Mouse (Mus musculus) T-helper 2 cell (primary cell): ENCODE results near the gene Surf1.

ENCODE experiments used
- in situ Hi-C: fragments of 300-600 bp; cut with MboI, MseI; formaldehyde crosslinking; loops from one replicate; pipeline ENCODE4 v1.15.1; 2025; ENCODE audit warnings: high pct_unique_total_duplicates

Gene Surf1

DNA sequence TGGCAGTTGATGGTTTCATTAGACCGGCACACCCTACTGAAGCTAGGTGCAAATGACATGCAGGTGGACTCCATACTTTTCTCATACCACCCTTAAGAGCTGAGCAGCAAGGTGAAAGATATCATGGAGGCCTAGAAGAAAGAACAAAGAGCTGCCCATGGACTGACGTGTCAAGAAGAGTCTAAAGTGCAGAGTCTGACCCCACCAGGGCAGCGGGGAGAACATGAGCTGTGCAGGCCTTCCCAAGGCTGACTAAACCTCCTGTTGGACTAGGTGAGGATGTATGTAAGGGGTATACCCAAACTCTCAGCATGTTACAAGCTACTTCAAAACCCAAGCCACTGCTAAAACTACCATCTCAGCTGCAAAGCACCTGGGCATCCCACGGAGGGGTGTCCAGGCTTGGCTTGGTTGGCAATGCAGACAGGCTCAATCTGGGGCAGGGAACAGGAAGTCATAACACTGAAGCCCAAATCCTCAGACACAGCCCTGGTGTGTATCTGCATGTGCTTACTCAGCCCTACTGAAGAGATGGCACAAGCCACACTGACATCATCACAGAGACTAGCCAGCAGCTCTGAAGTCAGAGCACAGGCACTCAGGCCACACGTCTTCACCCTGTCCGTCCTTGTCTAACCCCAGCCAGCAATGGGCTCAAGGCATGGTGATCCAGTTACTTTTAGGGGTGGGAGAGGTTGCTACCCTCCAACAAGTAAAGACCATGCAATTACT, 11.6 kb upstream of the Surf1 start:
- in situ Hi-C loops, result no loop called here

DNA sequence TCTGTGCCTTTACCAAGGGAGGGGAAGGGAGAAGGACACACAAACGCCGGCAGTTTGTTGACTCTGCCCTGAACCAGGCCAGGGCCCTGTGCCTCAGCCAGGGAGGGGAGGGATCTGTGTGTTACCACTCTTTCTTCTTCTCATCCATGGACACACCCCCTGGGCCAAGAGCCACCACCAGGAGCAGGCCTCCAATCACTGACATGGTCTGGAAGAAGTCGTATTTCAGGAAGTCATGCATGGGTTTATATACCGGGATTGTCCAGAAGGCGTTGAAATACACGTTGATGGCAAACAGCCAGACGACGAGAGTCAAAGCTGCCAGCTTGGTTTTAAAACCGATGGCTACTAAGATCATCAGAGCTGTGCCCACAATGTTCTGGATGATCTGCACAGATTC, 5.5 kb upstream of the Surf1 start:
- in situ Hi-C loops, result no loop called here

DNA sequence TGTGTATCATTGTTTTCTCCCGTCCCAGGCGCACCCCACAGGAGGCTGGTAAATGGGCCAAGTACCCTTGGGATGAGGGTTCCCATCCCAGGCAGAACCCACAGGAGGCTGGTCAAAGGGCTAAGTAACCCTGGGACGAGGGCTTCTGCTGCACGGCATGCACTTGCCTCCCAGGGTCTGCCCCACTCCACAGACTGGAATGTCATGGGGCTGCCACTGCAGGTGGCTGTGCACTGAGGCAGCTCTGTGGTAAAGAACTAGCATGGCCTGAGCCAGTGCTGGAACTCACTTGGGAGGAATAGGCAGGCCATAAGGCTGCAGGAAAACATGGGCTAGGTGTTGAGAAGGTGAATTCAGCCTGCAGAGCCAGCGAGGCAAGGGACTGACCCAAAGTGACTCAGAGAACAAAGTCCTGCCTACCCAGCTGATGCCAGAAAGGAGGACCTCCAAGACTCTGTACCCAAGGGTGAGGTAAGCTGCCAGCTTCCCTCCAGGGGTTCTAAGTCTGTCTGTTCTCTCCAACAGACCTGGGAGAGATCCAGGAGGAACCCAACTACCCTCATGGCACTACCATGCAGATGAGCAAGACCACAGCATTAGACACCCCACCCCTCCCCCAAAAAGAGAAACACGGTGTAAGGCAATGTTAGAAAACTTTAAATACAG, 4.0 kb upstream of the Surf1 start:
- in situ Hi-C loops, result no loop called here

DNA sequence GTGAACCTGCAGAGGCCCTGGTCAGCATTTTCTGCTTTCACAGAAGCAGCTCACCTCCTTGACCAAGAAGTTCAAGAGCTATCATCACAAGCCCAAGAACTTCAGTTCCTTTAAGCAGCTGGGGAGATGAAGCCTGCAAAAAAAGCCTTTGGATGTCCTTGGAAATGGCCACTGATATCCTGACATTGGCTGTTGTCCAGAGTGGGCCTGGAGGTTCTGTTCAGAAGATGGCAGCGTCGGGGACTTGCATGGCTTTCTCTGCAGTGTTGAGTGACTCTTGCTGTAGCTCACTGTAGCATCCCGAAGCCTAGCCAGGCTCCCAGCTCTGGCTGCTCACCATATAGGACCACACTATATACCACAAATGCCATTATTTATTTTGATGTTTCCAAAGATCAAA, 3.4 kb upstream of the Surf1 start:
- in situ Hi-C loops, result no loop called here

DNA sequence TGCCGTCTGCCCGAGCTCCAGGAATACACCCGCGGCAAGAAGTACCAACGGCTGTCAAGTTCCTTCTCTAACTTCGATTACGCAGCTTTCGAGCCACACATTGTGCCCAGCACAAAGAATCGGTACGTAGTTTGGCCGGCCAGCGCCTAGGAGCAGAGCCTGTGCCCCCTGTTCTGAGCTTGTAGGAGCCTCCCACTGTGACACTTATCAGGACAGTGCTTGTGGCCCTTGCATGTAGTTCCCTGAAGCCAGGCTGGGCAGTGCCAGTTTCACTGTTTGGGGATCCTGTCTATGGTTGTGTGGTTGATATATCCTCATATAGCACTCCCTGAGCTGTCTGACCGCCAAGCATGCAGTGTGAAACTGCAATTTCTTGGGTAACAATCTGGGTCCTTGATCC, 408 bp upstream of the Surf1 start:
- in situ Hi-C loops, result no loop called here

DNA sequence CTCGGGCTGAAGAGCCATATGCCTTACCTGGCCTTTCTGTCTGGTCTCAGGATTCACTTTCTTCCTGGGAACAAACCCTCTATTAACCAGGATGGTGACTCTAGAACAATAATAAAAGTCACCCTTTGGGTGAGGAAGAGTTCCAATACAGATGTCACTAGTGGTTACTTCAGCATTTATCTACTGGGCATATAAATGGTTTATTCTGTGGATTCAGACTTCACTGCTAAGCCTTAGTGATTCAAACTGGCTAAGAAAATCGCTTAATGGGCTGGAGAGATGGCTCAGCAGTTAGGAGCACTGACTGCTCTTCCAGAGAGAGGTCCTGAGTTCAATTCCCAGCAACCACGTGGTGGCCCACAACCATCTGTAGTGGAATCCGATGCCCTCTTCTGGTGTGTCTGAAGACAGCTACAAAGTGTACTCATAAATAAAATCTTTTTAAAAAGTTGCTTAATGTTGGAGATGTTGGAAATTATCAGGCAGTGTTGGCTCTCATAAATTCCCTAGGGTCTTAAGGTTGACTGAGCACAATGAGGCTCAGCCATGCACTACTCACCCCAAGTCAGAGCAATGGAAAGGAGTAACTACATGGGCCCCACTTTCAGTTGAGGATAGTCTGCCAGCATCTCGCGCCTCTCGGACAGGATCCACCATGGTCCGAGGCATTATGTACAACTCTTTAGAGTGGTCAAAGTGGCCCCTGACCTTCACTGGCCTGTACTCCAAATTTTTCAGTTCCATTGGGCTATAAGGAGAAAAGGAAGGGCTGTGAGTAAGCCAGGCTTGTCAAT, 2.0 kb downstream of the Surf1 start:
- in situ Hi-C loops, result no loop called here

DNA sequence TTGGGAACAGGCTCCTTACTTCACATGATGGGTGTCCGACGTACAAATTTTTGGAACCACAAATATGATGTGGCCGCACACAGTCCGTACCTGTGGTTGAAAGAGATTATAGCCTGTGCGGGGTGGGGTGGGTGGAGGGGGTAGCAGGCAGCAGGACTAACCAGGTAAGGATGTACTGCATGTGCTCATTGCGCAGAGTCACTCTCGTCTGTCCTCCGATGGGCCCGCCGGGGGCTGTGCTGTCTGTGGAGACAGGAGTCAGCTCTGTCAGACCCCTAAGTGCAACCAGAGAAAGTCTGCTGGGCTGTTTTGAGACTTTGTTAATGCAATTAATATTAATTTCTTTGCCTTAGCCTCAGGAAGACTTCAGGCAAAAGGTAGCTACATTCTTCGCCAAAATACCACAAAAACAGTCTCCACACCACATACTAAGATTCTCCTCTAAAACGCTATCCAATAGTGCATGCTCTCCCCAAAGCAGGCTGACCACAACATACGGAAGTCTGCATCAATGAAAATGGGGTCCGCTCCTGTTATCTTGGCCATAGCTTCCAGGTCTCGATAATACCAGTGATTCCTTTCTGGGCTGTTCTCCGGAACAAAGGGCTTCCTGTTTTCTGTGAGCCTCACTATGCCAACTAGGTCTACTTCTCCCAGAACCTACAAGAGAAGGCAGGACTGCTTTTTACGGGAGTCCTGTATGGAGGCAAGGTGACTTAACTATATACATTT, 2.7 kb downstream of the Surf1 start:
- in situ Hi-C loops, result no loop called here

DNA sequence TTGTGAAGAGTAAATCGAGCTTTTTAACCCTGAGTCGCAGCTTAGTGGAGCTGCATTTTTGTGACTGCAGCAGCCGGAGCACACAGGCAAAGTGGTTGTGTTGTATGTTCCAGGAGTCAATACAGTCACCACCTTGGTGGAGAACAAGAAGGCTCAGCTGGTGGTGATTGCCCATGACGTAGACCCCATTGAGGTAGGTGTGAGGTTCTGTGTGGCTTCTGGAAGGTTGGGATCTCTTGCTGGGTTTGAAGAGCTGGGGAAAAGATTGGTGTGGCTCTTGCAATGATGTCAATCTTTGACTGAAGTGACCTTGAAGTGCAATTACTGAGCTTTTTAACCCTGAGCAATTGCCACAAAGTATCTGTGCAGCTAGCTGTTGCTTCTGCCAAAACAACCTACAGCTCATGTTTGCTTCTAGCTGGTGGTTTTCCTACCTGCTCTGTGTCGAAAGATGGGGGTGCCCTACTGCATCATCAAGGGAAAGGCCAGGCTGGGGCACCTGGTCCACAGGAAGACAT, 4.0 kb downstream of the Surf1 start:
- in situ Hi-C loops, result no loop called here

DNA sequence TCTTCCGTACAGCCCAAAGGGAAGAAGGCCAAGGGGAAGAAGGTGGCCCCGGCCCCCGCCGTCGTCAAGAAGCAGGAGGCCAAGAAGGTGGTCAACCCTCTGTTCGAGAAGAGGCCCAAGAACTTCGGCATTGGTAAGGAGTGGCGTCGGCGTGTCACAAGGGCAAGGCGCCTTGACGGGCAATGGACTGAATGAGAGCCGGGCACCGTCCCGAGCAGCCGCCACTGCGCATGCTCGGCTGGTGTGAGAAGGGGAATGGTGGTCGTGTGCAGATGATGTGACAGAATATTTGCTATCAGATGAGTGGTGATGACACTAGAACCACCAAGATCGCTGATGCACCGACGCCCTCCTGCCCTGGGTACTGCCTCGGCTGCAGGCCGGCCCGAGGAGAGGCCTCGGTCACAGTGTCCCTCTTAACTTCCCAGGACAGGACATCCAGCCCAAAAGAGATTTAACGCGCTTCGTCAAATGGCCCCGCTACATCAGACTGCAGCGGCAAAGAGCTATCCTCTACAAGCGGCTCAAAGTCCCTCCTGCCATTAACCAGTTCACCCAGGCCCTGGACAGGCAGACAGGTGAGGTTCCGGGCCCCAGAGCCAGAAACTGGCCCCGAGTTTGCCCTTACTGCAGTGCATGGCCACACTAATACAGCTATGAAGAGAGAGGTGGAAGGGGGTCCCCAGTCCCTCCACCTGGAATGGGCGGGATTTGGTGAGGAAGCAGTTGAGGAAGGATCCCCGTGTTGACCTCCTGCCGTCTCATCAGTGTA, 5.2 kb downstream of the Surf1 start:
- in situ Hi-C loops, result no loop called here

DNA sequence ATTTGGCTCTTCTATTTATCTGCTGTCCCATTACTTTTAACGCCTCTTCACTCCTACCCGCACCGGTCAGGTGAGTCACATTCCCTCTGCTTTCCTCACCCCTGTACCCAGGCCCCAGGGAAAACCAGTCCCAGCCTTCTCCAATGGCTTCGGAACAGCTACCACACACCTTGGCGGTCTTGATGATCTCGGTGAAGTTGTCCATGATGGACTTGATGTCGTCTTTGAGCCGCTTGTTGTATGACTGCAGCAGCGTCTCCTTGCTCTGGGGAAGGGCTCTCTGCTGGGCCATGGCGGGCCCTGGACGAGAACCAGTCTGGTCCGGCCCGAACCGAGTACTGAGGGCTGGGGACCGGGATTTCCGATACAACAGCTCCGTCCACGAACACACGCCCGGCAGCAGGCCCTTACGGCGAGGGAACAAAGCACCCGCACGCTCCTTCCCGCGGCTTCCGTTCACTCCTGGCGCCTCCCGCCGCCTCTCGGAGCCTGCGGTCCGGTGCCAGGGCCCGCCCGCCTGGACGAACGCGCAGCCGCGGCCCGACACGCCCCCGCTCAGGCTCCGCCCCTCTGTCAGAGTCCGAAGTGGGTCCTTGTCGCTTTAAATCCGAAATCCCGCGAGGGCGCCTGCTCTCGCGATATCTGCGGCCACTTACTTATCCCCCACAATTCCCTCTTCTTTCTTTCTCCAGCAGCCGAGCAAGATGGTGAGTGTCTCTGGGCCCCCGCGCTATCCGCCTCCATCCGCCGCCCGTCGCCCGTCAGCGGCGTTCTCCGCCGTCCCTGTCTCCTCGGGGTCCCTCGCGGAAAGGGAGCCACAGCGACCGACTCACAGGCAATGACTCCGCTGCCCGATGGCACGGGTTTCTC, 6.0 kb downstream of the Surf1 start, which contains the start of the genes Med22 and Rpl7a:
Med22 (minus strand) TSS at position 554 of the 870 bp plus-strand sequence.
Rpl7a (plus strand) TSS at position 641 of the 870 bp plus-strand sequence.
- in situ Hi-C loops, result no loop called here

DNA sequence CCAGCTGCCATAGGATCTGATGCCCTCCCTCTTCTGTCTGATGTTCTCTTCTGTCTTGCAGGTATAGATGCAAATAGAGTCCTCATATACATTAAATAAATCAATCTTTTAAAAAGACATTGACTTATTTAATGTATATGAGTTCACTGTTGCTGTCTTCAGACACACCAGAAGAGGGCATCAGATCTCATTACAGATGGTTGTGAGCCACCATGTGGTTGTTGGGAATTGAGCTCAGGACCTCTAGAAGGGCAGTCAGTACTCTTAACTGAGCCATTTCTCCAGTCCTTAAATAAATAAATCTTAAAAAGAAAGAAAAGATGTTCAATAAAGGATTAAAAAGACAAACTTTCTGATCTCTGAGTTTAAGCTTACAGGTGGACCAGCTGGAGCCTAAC, 6.9 kb downstream of the Surf1 start:
- in situ Hi-C loops, result no loop called here

DNA sequence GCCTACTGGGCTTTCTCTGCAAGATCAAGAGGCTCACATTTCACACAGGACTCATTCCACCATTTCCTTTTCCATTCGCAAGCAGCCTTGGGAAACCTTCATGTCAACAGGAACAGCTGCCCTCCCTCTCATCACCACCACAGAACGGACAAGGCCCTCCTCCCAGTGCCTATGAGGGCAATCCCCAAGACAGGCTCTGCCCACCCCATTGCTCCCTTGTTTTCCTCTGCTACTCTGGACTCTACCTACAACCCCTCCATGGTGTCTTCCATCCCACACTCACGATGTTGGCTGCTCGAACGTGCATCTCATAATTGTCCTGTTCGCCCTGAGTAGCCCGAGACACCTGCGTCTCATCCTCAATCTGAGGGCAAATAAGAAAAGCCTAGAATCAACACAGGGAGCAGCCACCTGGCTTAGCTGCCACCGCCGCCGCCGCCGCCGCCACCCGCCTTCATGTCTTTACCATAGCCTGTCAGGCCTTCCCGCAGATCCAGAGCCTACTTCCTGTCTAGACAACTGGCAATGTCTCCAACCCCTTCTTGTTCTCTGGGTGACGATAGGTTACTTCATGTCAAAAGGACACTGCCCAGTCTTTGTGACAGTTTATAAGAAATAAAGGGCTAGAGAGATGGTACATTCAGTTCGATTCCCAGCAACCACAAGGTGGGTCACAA, 7.5 kb downstream of the Surf1 start:
- in situ Hi-C loops, result no loop called here

DNA sequence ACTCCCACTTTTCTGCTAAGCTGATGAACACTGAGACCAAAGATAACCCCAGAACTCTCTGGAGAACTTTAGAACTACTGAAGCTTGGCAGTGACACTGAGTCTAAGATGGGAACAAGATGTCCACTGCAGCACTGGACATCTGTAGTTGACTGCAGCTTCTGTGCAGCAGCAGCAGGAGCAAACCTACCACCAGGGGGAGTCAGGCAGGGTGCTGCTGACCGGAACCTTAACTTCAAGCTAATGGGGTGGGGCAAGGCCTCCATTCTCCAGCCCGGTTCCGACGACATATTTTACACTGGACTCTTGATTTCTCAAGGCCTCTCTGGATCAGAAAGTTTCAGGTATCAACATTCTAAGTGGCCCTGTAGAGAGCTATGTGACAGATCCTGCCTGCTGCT, 9.2 kb downstream of the Surf1 start:
- in situ Hi-C loops, result no loop called here

DNA sequence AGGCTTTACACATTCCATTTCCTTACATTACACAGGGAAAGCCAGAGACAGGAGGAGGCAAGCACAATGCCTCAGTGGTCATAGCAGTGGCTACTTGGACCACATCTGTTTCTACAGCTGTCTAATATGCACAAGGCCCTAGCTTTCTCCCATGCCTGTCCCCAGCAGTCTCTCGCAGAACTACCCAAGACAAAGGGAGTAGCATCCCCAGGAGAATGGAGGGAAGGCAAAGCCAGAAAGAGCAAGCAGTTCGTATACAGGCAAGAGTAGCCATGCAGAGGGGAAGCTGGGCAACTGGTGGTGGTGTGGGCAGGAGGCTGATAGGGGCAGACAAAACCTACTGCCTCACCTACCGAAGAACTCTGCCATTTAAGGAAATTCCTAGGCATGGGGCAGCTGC, 9.9 kb downstream of the Surf1 start:
- in situ Hi-C loops, result no loop called here

DNA sequence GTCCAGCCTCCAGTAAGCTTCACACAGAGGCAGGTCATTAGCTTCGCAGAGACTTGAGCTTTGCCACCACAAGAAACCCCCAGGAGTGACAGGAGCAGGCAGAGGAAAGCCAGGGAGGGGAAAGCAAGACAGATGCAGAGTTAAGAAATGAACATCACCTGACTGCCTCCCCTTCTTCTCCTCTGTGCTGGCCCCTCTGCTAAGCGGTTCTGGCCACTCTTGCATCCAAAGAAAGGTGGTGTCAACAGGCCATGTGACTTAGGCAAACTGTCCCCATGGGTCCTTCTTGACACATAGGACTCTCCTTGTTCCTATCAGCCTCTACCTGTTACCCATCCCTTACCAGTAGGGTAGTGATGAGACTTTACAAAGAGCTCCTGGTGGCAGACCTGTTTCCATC, 10.4 kb downstream of the Surf1 start:
- in situ Hi-C loops, result no loop called here

DNA sequence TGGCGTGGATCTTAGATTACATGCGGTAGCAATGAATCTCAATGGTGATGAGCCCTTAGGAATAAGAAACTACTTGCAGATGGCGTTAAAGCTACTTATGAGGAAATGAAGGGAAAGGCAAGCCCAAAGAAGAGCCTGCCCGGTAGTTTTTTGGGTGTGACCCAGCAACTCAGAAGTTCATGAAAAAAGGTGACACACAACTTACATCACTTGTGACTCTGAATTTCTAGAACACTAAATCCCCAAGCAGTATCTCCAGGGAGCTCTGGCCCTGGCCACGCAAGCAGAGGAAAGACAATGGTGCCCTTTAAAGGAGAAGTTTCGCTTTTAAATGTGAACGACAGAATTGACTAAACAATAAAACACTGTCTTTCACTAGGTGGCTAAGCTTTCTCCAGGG, 13.0 kb downstream of the Surf1 start:
- in situ Hi-C loops, result loop anchor here (5.0 kb wide), 1 partner anchor 256 kb away; no protein-coding TSS in a partner anchor

DNA sequence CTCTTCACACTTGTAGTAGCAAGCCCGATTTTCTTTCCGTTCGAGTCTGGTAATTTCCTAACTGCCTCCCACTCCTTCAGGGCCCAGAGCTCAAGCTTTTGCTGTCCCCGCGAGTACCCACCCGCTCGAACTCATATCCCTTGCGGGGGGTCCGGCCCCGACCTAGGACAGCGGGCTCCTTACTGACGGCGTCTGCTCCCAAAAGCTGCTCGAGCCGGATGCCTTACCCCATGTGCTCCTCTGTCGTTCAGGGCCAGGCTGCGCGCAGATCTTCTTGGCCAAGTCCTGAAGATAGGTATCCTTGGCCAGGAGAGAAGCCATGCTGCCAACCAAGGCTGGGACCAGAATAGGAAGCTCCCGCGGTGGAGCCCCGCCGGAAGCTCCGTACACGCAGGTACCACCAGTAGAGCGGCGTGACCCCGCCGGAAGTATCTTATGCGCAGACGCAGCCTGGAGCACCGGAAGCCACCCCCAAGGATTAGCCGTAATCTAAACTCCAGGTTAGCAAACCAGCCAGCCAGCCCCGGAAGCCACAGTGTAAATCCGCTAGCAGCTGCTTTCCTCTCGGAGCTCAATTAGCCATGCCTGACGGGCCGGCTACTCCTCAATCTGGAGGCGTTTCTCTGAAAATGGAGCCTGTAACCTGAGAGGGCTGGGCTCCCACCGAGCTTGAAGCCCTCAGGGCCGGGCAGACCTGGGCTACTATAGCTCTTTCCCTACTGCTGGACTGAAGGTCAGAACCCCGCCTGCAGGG, 13.7 kb downstream of the Surf1 start, which contains the start of gene Surf6:
Surf6 (minus strand) TSS at position 413 of the 754 bp plus-strand sequence.
- in situ Hi-C loops, result loop anchor here (5.0 kb wide), 1 partner anchor 255 kb away; no protein-coding TSS in a partner anchor

DNA sequence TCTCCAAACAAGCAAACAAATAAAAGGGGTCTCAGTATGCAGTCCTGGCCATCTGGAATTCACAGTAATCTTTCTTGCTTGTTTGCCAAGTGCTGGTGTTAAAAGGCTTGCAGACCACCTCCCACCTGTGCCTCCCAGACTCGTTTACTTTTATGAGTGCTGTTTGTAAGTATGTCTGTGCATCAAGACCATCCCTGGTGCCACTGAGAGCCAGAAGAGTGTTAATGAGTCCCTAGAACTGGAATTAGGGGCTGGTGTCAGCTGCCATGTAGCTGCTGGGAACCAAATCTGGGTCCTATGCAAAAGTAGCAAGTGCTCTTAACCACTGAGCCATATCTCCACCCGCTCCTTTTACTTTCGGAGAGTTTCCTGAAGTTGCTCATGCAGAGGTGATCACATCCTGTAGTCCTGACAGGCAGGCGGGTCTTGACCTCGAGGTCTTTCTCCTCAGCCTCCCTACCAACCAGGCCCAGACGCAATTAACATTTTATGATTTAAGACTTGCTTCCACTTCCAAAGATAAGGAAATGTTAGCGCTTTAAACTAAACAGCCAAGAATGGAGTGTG, 14.4 kb downstream of the Surf1 start:
- in situ Hi-C loops, result loop anchor here (5.0 kb wide), 1 partner anchor 255 kb away; no protein-coding TSS in a partner anchor
